Mouse (Mus musculus) cerebellum, postnatal 36 days (tissue): ENCODE measurements at regions not wholly inside any gene's neighbourhood (a gene's known extent, or its start where the extent isn't known, plus 50 kb on each side); places are given as distances from the start of the nearest gene placed in this dataset.

Experiments
- DNase-seq, 2 experiments: peaks; one replicate each; pipeline ENCODE4 v3.0.0; 2021 to 2022; ENCODE audit warnings: mixed read lengths in 2 of 2

DNA sequence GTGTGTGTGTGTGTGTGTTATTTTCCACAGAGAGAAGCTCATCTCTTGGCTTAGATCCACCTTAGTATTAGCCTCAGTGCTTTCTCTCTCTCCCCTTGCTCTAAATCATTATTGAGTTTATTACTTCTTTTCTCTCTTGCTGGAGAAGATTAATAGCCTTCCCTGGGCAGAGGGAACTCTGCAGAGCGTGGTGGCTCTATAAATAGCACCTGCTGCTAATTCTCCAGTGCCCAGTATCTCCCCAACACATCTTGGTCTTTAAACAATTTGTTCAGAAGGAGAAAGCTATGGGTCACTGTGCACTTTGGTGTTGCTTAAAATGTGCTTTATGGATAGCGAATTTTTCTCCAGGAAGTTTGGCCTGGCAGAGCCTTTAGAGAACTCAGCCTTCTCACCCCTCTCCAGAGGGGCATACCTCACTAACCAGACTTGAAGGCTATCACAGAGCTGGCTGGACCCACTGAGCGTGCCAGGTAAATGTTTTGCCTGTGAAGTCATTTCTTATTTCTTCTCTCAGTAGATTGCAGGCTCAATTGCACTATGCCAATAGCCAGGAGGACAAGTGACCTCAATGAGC is 86.8 kb upstream of the Rab11fip2 start:
- DNase-seq = no peak

- no peak for DNase-seq
Measured at GRCm38 (mm10) chr19:60029720-60030119, 86.3 kb upstream of the Rab11fip2 start.

- no peak for DNase-seq
Measured at GRCm38 (mm10) chr19:60015614-60016300, 72.3 kb upstream of the Rab11fip2 start.

DNA sequence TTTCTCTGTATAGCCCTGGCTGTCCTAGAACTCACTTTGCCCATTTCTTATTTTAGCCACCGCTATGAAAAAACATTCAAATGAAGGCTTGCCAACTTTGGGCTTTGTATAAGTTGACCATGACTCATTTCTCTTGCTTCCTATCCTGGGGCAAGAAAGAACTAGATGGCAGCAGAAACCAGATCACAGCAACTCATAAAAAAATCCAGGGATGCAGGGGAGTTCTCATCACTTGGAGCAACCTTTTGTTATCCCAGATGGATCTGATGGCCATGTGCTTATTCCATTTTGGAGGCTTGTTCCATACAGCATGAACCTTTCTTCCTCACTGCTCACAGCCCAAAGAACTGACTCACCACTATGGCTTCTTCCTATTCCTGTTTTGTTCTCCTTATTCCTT is 52.1 kb upstream of the Rab11fip2 start:
- DNase-seq = no peak
